In the genomic region with DNA sequence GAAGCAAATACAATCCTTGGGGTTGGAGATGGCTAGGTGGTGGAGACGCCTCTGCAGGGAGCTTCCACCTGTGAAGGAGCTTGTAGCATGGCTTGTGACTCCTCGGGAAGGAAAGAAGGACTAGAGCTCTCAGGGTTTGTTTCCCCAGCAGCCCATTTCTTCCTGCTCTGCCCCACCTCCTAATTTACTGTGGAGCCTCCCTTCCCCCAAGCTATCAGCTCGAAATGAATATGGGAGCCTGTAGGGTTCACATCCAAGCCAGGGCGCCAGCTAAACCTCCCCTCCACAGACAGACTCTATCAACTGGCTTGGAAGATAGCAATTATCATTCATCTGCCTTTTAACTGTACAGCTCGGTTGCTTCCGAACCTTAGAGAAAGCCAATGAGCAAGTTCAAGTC, we compare ENCODE assay signal across 12 mouse cellular contexts.
DNase-seq lines count a peak whose midpoint lies in the region; ATAC-seq and TF ChIP-seq lines count a peak whose summit lies in the region.
"Had no signal": no experiment of that assay in that cellular context is flagged by ENCODE, and none has a peak within 500 bp of the region (broad histone marks: within the 10 kb centered on the region; RNA-seq: fewer than 3 reads in every experiment).

No protein-coding gene starts in this region.

- 0 out of 2 replicates have a peak, but pooled peaks cover 3% of the 10 kb centered on the region for H3K27me3 ChIP-seq in heart, embryonic 13.5 days (replicated peaks)
- no peaks in the 10 kb centered on the region; the same call in 1 of the 2 replicates for H3K27me3 ChIP-seq in embryonic facial prominence, embryonic 10.5 days (replicated peaks; ENCODE audit: low read depth, poor library complexity, severe bottlenecking)
- H3K27me3 ChIP-seq in liver, embryonic 14.5 days (ENCODE audit: control insufficient read depth, insufficient read depth, low read length): no peaks in the 10 kb centered on the region
- H3K27me3 ChIP-seq: heart, embryonic 15.5 days; hindbrain, embryonic 12.5 days; lung, embryonic 15.5 days had no signal

- no peak for TF ChIP-seq EP300 in liver, embryonic 14.5 days (IDR thresholded peaks at IDR 0.05; ENCODE audit: low read depth)

- no peak overlapping the region for H3K9ac ChIP-seq in heart, embryonic 13.5 days
- H3K9ac ChIP-seq in liver, embryonic 14.5 days (replicated peaks): no peak overlapping the region
- H3K9ac ChIP-seq: heart, embryonic 15.5 days; hindbrain, embryonic 12.5 days; lung, embryonic 15.5 days had no signal

- H3K27ac ChIP-seq in heart, embryonic 13.5 days (replicated peaks): no peak overlapping the region
- H3K27ac ChIP-seq in embryonic facial prominence, embryonic 10.5 days (replicated peaks): peak overlapping the region; percentile 44; the same call in 1 of the 2 replicates
- no peak overlapping the region for H3K27ac ChIP-seq in liver, embryonic 14.5 days
- H3K27ac ChIP-seq: heart, embryonic 15.5 days; hindbrain, embryonic 12.5 days; lung, embryonic 15.5 days had no signal

- no peak for TF ChIP-seq CTCF in liver, embryonic 14.5 days (IDR thresholded peaks at IDR 0.05; ENCODE audit: low read depth)

- no peaks in the 10 kb centered on the region for H3K9me3 ChIP-seq in heart, embryonic 13.5 days
- H3K9me3 ChIP-seq in embryonic facial prominence, embryonic 10.5 days: no peaks in the 10 kb centered on the region
- H3K9me3 ChIP-seq in liver, embryonic 14.5 days (ENCODE audit: control insufficient read depth, low read length): no peaks in the 10 kb centered on the region
- H3K9me3 ChIP-seq: heart, embryonic 15.5 days; hindbrain, embryonic 12.5 days; lung, embryonic 15.5 days had no signal

- H3K36me3 ChIP-seq in heart, embryonic 13.5 days: no peaks in the 10 kb centered on the region
- no peaks in the 10 kb centered on the region for H3K36me3 ChIP-seq in embryonic facial prominence, embryonic 10.5 days (replicated peaks)
- H3K36me3 ChIP-seq in liver, embryonic 14.5 days (replicated peaks; ENCODE audit: control insufficient read depth, insufficient read depth, low read depth): no peaks in the 10 kb centered on the region
- H3K36me3 ChIP-seq: heart, embryonic 15.5 days; hindbrain, embryonic 12.5 days; lung, embryonic 15.5 days had no signal

- 36% methylated on average over 6 of the region's 6 CpGs for WGBS in heart, embryonic 13.5 days
- 45% methylated on average over 6 of the region's 6 CpGs for whole genome bisulfite sequencing in embryonic facial prominence, embryonic 10.5 days
- WGBS in liver, embryonic 14.5 days (ENCODE audit: insufficient replicate concordance): 24% methylated on average over 6 of the region's 6 CpGs

- no peak overlapping the region for H3K4me3 ChIP-seq in heart, embryonic 13.5 days
- no peak overlapping the region for H3K4me3 ChIP-seq in embryonic facial prominence, embryonic 10.5 days
- no peak overlapping the region for H3K4me3 ChIP-seq in liver, embryonic 14.5 days (ENCODE audit: insufficient read depth in 1 of 2, low read depth in 2 of 2, low read length in 2 of 2)

- peaks cover 17% of the 10 kb centered on the region for H3K4me1 ChIP-seq in heart, embryonic 13.5 days
- peaks cover 27% of the 10 kb centered on the region for H3K4me1 ChIP-seq in embryonic facial prominence, embryonic 10.5 days
- H3K4me1 ChIP-seq in liver, embryonic 14.5 days (replicated peaks; ENCODE audit: control insufficient read depth in 2 of 2, insufficient read depth in 2 of 2, low read length in 1 of 2): peaks cover 0 to 10% of the 10 kb centered on the region in 2 experiments; a peak in 1 of 4 replicates

- DNase-seq in heart, postnatal 4 days: no peak
- peak; percentile 45 for DNase-seq in ES-CJ7 (ENCODE audit: low read depth, low spot score)
- DNase-seq in embryonic facial prominence, embryonic 10.5 days (ENCODE audit: low spot score): no peak
- no peak for DNase-seq in liver, embryonic 14.5 days (ENCODE audit: low read depth in 3 of 3, low spot score in 3 of 3)
- no peak for DNase-seq in thymus, postnatal 36 days
- no peak for DNase-seq in layer of hippocampus, adult 9-10 months (ENCODE audit: low spot score)
- DNase-seq in cerebellum, postnatal 36 days: no peak

- H3K4me2 ChIP-seq in heart, embryonic 13.5 days: peak overlapping the region; percentile 81; the same call in 1 of the 2 replicates
- peak overlapping the region; percentile 70 for H3K4me2 ChIP-seq in liver, embryonic 14.5 days (ENCODE audit: low read depth)

- ATAC-seq in heart, embryonic 13.5 days (ENCODE audit: extremely low read depth, insufficient number of reproducible peaks, low FRiP score, low TSS enrichment): no peak; the same call in 1 of the 2 replicates
- ATAC-seq in liver, embryonic 14.5 days (ENCODE audit: insufficient read depth): peak; percentile 55; the same call in 1 of the 2 replicates
- ATAC-seq: intestine, postnatal 0 days had no signal
